Comparison of ENCODE assay signal across 25 mouse cellular contexts in the genomic region with DNA sequence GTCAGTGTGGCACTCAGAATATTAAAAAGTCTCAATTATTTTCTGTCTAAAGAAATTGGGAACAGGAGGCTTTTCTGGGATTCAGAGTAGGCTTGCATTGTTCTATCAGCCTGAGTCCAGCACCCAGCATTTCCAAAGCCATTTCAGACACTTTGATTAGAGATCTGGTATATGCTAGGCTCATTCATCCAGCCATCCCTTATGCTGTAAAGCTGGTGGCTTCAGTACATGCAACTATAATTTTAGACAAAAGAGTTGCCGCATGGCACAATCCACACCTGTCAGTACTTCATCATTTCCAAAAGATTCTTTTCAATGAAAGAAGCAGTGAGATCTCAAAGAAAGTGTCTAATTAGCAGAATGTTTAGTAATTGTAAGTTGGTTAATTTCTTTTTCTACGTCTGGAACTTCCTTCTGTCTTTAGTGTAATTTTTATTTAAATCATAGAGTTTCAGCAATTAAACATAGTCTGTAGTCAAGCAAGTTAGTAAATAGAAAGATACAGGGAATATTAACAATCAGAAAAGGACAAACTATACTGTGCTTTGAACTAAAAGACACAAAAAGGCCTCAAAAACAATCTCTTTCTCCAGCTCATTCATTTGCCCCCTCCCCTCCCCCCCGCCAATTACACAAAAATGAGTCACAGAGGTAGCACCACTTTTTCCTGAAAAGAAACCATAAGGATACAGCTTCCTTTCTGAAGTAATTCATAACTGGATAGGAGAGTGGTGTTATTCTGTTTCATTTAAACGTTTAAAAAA.
DNase-seq lines count a peak whose midpoint lies in the region; ATAC-seq and TF ChIP-seq lines count a peak whose summit lies in the region.
"Had no signal": no experiment of that assay in that cellular context is flagged by ENCODE, and none has a peak within 500 bp of the region (broad histone marks: within the 10 kb centered on the region; RNA-seq: fewer than 3 reads in every experiment).

No protein-coding gene starts in this region.

- no peak for TF ChIP-seq POLR2A in heart, adult 2 months (IDR thresholded peaks at IDR 0.05; ENCODE audit: insufficient read depth, low read depth, low read length)

- H3K4me2 ChIP-seq in forebrain, embryonic 14.5 days (ENCODE audit: low read length) = no peak overlapping the region
- H3K4me2 ChIP-seq: embryonic facial prominence, embryonic 13.5 days; hindbrain, embryonic 12.5 days; intestine, embryonic 15.5 days had no signal

- no peaks in the 10 kb centered on the region for H3K36me3 ChIP-seq in forebrain, embryonic 10.5 days (replicated peaks)
- H3K36me3 ChIP-seq in forebrain, embryonic 14.5 days (ENCODE audit: control insufficient read depth, insufficient read depth, low read length) = no peaks in the 10 kb centered on the region
- H3K36me3 ChIP-seq in heart, adult 2 months (ENCODE audit: control insufficient read depth, insufficient read depth, low read length) = no peaks in the 10 kb centered on the region
- H3K36me3 ChIP-seq: embryonic facial prominence, embryonic 13.5 days; heart, embryonic 10.5 days; hindbrain, embryonic 12.5 days; intestine, embryonic 15.5 days had no signal

- peak overlapping the region; percentile 49 for H3K27ac ChIP-seq in layer of hippocampus, adult 2 months
- peak overlapping the region; percentile 11; the same call in 1 of the 2 replicates for H3K27ac ChIP-seq in forebrain, embryonic 10.5 days
- H3K27ac ChIP-seq in forebrain, embryonic 14.5 days (ENCODE audit: low read depth, low read length) = 0 out of 2 replicates have a peak overlapping the region, but pooled peaks have one; percentile 29
- H3K27ac ChIP-seq in heart, adult 2 months = no peak overlapping the region
- H3K27ac ChIP-seq: embryonic facial prominence, embryonic 13.5 days; heart, embryonic 10.5 days; hindbrain, embryonic 12.5 days; hindbrain, postnatal 0 days; intestine, embryonic 15.5 days had no signal

- H3K79me2 ChIP-seq in heart, adult 2 months (replicated peaks; ENCODE audit: control insufficient read depth, insufficient read depth, low read length) = no peaks in the 10 kb centered on the region

- H3K4me3 ChIP-seq in layer of hippocampus, adult 2 months = no peak overlapping the region
- no peak overlapping the region for H3K4me3 ChIP-seq in forebrain, embryonic 10.5 days
- H3K4me3 ChIP-seq in forebrain, embryonic 14.5 days (ENCODE audit: low read depth, low read length) = no peak overlapping the region
- H3K4me3 ChIP-seq in heart, adult 2 months = no peak overlapping the region
- H3K4me3 ChIP-seq: embryonic facial prominence, embryonic 13.5 days; heart, embryonic 10.5 days; hindbrain, embryonic 12.5 days; intestine, embryonic 15.5 days had no signal

- peaks cover 16% of the 10 kb centered on the region for H3K4me1 ChIP-seq in forebrain, embryonic 10.5 days
- no peaks in the 10 kb centered on the region for H3K4me1 ChIP-seq in forebrain, embryonic 14.5 days (ENCODE audit: control insufficient read depth, insufficient read depth, low read length)
- no peaks in the 10 kb centered on the region for H3K4me1 ChIP-seq in heart, adult 2 months (ENCODE audit: control insufficient read depth, insufficient read depth, low read length)
- H3K4me1 ChIP-seq: embryonic facial prominence, embryonic 13.5 days; heart, embryonic 10.5 days; hindbrain, embryonic 12.5 days; intestine, embryonic 15.5 days had no signal

- H3K9me3 ChIP-seq in forebrain, embryonic 10.5 days = no peaks in the 10 kb centered on the region
- no peaks in the 10 kb centered on the region for H3K9me3 ChIP-seq in forebrain, embryonic 14.5 days (replicated peaks; ENCODE audit: control insufficient read depth, low read length)
- H3K9me3 ChIP-seq: embryonic facial prominence, embryonic 13.5 days; heart, embryonic 10.5 days; hindbrain, embryonic 12.5 days; intestine, embryonic 15.5 days had no signal

- ATAC-seq in forebrain, embryonic 14.5 days = peak; percentile 89
- ATAC-seq in erythroid progenitor cell, adult 5-6 weeks (replicated peaks; ENCODE audit: low FRiP score, poor library complexity, severe bottlenecking) = no peak
- ATAC-seq: hindbrain, postnatal 0 days; intestine, embryonic 15.5 days had no signal

- no peak for TF ChIP-seq EP300 in heart, adult 2 months (IDR thresholded peaks at IDR 0.05; ENCODE audit: insufficient read depth, low read depth, low read length)

- 56% methylated on average over 4 of the region's 4 CpGs for WGBS in forebrain, embryonic 10.5 days
- 16% methylated on average over 4 of the region's 4 CpGs for WGBS in forebrain, embryonic 14.5 days
- 58% methylated on average over 4 of the region's 4 CpGs for WGBS in heart, adult 2 months

- intact Hi-C loops in heart, adult 2 months (cut with DNase I) = no loop called here

- TF ChIP-seq CTCF in layer of hippocampus, adult 2 months (conservative IDR thresholded peaks at IDR 0.05) = no peak
- no peak for TF ChIP-seq CTCF in heart, adult 2 months (IDR thresholded peaks at IDR 0.05)

- H3K27me3 ChIP-seq in forebrain, embryonic 10.5 days (ENCODE audit: poor library complexity, severe bottlenecking) = no peaks in the 10 kb centered on the region
- H3K27me3 ChIP-seq in forebrain, embryonic 14.5 days (replicated peaks; ENCODE audit: control insufficient read depth, insufficient read depth, low read length) = no peaks in the 10 kb centered on the region
- no peaks in the 10 kb centered on the region for H3K27me3 ChIP-seq in heart, adult 2 months (ENCODE audit: control insufficient read depth, insufficient read depth, low read length)
- H3K27me3 ChIP-seq: CH12.LX; embryonic facial prominence, embryonic 13.5 days; hindbrain, embryonic 12.5 days; intestine, embryonic 15.5 days had no signal

- no peak overlapping the region for H3K9ac ChIP-seq in forebrain, embryonic 14.5 days (ENCODE audit: low read length)
- no peak overlapping the region for H3K9ac ChIP-seq in heart, adult 2 months (ENCODE audit: low read depth, low read length)
- H3K9ac ChIP-seq: embryonic facial prominence, embryonic 13.5 days; hindbrain, embryonic 12.5 days; intestine, embryonic 15.5 days had no signal

- DNase-seq in layer of hippocampus, adult 2 months (ENCODE audit: low spot score in 2 of 2) = no peak
- no peak for DNase-seq in layer of hippocampus, postnatal 14 days (ENCODE audit: low spot score in 2 of 2)
- peak; percentile 39 for DNase-seq in Muller cell, postnatal 12 days (ENCODE audit: inconsistent ontology term)
- no peak for DNase-seq in forebrain, embryonic 10.5 days (ENCODE audit: extremely low spot score, low spot score)
- DNase-seq in forebrain, embryonic 14.5 days (ENCODE audit: low spot score) = peak; percentile 78
- DNase-seq in adrenal gland, postnatal 10 days = no peak
- DNase-seq in heart, adult 2 months = no peak
- DNase-seq: adrenal gland, adult 2 months; adrenal gland, postnatal 36 days; cerebellum, adult 11 months; cerebellum, adult 8-10 months; cerebellum, postnatal 14 days; embryo, embryonic 11 days; gastrocnemius, postnatal 36 days; heart, adult 11 months; heart, postnatal 10 days; heart, postnatal 4 days; kidney, adult 18-20 months had no signal

Comparison
In these comparisons a context has a peak if more than half of its experiments do, and no peak if none do; other contexts are left out.
1. DNase-seq: peak in Muller cell, postnatal 12 days (single experiment) and forebrain, embryonic 14.5 days (single experiment); none in layer of hippocampus, adult 2 months (0 of 2), layer of hippocampus, postnatal 14 days (0 of 2), forebrain, embryonic 10.5 days (single experiment), adrenal gland, postnatal 10 days (single experiment) and heart, adult 2 months (0 of 2).